24 mouse cellular contexts compared by ENCODE assay signal in the genomic region with DNA sequence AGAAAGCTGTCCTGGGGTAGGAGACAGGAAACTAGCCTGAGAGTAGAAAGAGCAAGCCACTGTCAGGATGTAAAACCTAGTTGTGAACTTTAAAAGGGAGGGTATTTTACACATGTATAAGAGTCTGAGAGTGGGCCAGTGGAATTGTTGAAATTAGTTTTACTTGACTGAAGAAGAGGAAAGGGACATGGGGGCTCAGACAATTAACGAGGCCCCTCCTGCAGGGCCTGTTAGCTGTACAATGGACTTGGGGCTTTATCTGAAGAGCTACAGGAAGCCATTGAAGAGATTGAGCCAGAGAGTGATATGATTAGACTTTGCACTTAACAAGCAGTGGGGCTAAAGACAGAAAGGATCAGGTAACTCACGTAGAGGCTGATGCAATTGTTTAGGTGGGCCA.
"Had no signal": no experiment of that assay in that cellular context is flagged by ENCODE, and none has a peak within 500 bp of the region (broad histone marks: within the 10 kb centered on the region; RNA-seq: fewer than 3 reads in every experiment).

No protein-coding gene starts in this region.

- H3K4me2 ChIP-seq: heart, embryonic 11.5 days; heart, embryonic 13.5 days; heart, embryonic 15.5 days; hindbrain, embryonic 13.5 days; hindbrain, embryonic 15.5 days; limb, embryonic 13.5 days; limb, embryonic 15.5 days; liver, embryonic 12.5 days had no signal

- H3K27me3 ChIP-seq: heart, embryonic 13.5 days; heart, embryonic 15.5 days; hindbrain, embryonic 13.5 days; hindbrain, embryonic 15.5 days; limb, embryonic 13.5 days; limb, embryonic 15.5 days; liver, embryonic 12.5 days had no signal

- H3K36me3 ChIP-seq: heart, embryonic 13.5 days; heart, embryonic 15.5 days; hindbrain, embryonic 13.5 days; hindbrain, embryonic 15.5 days; limb, embryonic 13.5 days; limb, embryonic 15.5 days; liver, embryonic 12.5 days had no signal

- H3K4me3 ChIP-seq: heart, adult 2 months; heart, embryonic 13.5 days; heart, embryonic 15.5 days; hindbrain, embryonic 13.5 days; hindbrain, embryonic 15.5 days; layer of hippocampus, adult 2 months; left cerebral cortex, adult 2 months; limb, embryonic 13.5 days; limb, embryonic 15.5 days; liver, embryonic 12.5 days had no signal

- H3K9me3 ChIP-seq: heart, embryonic 13.5 days; heart, embryonic 15.5 days; hindbrain, embryonic 13.5 days; hindbrain, embryonic 15.5 days; limb, embryonic 13.5 days; limb, embryonic 15.5 days; liver, embryonic 12.5 days had no signal

- DNase-seq: gastrocnemius, postnatal 14 days; gastrocnemius, postnatal 36 days; heart, adult 11 months; heart, adult 2 months; heart, postnatal 14 days; heart, postnatal 36 days; kidney, adult 11 months; kidney, adult 2 months; kidney, postnatal 10 days; kidney, postnatal 25 days; kidney, postnatal 4 days had no signal

- H3K9ac ChIP-seq: heart, embryonic 13.5 days; heart, embryonic 15.5 days; hindbrain, embryonic 13.5 days; hindbrain, embryonic 15.5 days; limb, embryonic 13.5 days; limb, embryonic 15.5 days; liver, embryonic 12.5 days; liver, embryonic 14.5 days had no signal

- H3K27ac ChIP-seq: heart, adult 2 months; heart, embryonic 13.5 days; heart, embryonic 15.5 days; hindbrain, embryonic 13.5 days; hindbrain, embryonic 15.5 days; hindbrain, postnatal 0 days; layer of hippocampus, adult 2 months; left cerebral cortex, adult 2 months; limb, embryonic 13.5 days; limb, embryonic 15.5 days; liver, embryonic 12.5 days; liver, embryonic 14.5 days had no signal

- ATAC-seq: hindbrain, postnatal 0 days; intestine, embryonic 16.5 days; liver, embryonic 12.5 days had no signal

- H3K4me1 ChIP-seq: heart, embryonic 15.5 days; hindbrain, embryonic 13.5 days; hindbrain, embryonic 15.5 days; limb, embryonic 15.5 days; liver, embryonic 12.5 days had no signal
